Mouse (Mus musculus) adrenal gland, postnatal 14 days (tissue): ENCODE measurements around the gene Pdzk1. TPM values are rescaled to one million over a fixed set of nuclear protein-coding genes. Genes with fewer than 3 reads are reported as not detected.

Experiments
- DNase-seq: peaks from one replicate; pipeline ENCODE4 v3.0.0; 2021; ENCODE audit warnings: mixed read lengths
- long read RNA-seq, 2 experiments: library from polyadenylated mRNA; stranded (forward); transcript quantifications; one replicate each; pipeline ENCODE4 v2.0.0; 2021
- total RNA-seq: library from RNA; stranded (reverse); gene quantifications from 2 replicates; pipeline ENCODE4 v1.2.3, GENCODE M21; 2021

The Pdzk1 gene
- total RNA-seq: 0.26 and 4.2 TPM in 2 replicates
- long read RNA-seq, experiment 1: 0 reads
- long read RNA-seq, experiment 2, transcript Pdzk1-201 (9 exons, 2,406 nt): major isoform, 9 of 13 reads
- long read RNA-seq, experiment 2, partial matches to known transcripts: 1 of 13 reads
- long read RNA-seq, experiment 2, other reads (novel, unspliced or antisense): 3 of 13 reads

GRCm38 (mm10) chr3:96828984-96829383 lies at the start of gene Pdzk1, which contains the start of gene Cd160:
Gene Pdzk1 (plus strand): TSS chr3:96829284.
Gene Cd160 (minus strand): TSS chr3:96829351.
- no peak for DNase-seq

DNA sequence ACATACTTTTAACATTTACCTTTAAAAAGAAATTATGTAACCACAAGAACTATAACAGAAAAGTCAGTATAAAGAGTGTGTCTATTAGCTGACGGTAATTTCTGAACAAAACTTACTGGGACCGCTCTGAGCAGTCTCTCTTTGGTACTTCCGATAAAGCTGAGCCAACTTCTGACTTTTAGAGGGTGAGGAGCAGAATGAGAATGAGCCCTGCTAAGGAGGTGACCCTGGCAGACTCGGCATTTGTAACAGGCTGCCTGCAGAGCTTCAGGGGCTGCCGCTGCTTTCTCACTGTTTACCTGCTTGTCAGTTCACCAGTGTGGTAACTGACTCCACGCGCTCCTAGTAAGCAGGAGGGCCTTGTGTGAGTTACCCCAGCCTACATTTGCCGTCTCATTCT lies 46.8 kb upstream of the Pdzk1 start:
- DNase-seq: no peak

GRCm38 (mm10) chr3:96787784-96788183 lies 41.3 kb upstream of the Pdzk1 start:
- DNase-seq: no peak

DNA sequence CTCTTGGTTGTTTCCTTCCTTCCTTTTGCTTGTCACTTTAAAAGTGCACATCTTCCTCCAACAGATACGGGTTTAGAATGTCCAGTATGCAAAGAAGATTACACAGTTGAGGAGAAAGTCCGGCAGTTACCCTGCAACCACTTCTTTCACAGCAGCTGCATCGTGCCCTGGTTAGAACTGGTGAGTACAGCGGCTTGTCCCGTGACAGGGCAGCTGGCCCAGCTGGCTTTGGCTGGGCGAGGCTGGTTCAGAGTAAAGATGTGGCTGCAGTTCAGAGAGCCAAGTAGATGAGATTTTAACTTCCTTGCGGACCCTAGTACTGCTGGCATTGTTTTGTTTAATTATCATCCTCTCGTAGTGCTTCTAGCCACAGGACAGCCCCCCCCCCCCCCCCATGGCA lies 40.6 kb upstream of the Pdzk1 start:
- no peak for DNase-seq

GRCm38 (mm10) chr3:96800254-96800653 lies 28.8 kb upstream of the Pdzk1 start:
- no peak for DNase-seq

DNA sequence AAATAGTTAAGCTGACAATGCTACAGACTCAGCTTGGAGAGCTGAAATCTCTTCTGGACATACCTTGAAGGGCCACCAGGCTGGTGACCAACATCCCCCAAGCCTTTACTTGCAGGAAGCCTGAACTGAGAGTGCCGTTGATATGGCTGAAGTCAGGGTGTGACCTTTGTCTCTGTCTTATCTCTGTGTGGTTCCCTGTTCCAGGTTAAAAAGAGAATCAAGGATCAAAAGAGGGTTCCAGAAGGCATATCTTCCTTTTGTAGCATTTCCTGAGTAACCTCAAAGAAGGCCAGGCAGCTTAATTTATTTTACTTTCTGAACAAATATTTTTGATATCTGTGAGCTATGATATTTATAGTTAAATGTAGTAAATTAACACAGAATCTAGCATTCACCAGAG lies 26.9 kb upstream of the Pdzk1 start:
- no peak for DNase-seq

DNA sequence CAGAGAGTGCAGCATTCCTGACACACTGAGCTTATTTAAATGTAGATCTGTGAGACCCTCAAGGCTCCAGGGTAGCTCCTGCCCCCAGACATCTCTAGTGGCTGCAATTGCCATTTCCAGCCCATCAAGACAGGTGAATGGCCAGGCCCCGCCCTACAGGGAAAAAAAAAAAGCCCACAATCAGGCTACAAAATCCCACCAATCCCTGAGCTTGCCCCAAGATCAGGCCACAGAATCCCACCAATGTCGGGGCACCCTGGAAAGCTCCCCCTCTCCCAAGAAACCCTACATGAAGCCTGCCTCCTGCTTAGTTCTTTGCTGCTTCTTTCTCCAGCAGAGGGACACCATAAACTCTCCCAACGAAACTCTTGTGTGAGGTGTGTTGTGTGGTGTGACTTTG lies 20.9 kb upstream of the Pdzk1 start:
- DNase-seq: no peak

GRCm38 (mm10) chr3:96808651-96809050 lies 20.4 kb upstream of the Pdzk1 start:
- no peak for DNase-seq

- DNase-seq: no peak
Observed at GRCm38 (mm10) chr3:96811232-96811631, 17.9 kb upstream of the Pdzk1 start.

GRCm38 (mm10) chr3:96812395-96813091 lies 16.5 kb upstream of the Pdzk1 start:
- peak; percentile 91 for DNase-seq

DNA sequence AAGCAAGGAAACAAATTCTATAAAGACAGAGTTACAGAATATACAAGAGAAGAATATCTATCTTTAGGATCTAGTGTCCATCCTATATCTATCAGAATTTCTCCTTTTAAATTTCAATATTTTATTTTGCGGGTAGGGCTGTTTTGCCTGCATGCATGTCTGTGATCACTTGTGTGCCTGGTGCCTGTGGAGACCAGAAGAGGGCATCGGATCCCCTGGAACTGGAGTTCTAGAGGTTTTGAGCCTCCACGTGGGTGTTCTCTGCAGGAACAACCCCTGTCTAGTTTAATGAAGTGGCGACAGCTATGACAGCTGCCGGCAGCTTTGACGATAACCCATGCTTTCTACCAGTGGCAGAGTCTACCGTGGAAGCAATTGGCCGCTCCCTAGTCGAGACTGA lies 16.0 kb upstream of the Pdzk1 start:
- DNase-seq: peak; percentile 71

GRCm38 (mm10) chr3:96813591-96814244 lies 15.4 kb upstream of the Pdzk1 start:
- no peak for DNase-seq

GRCm38 (mm10) chr3:96814342-96814741 lies 14.7 kb upstream of the Pdzk1 start:
- DNase-seq: no peak

GRCm38 (mm10) chr3:96820116-96820915 lies 8.8 kb upstream of the Pdzk1 start:
- DNase-seq: peak; percentile 50

DNA sequence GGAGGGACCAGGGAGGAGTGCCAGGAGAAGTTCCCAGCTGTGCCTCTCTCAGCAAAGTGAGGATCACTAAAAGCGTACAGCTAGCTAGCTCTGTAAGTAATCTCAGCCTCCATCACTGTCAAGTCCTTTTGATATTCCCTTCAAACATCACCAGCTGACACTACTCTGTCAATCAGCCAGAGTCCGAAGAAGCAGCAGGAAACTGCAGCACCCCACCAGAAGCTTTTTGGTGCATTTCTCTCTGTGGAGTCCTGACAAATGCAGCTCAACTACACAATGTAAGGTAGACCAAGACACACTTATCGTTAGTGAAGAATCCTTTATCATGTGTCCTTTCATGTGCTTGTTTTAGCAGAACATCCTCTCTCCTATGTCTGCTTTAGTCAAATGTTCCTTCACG lies 7.5 kb upstream of the Pdzk1 start:
- DNase-seq: no peak

DNA sequence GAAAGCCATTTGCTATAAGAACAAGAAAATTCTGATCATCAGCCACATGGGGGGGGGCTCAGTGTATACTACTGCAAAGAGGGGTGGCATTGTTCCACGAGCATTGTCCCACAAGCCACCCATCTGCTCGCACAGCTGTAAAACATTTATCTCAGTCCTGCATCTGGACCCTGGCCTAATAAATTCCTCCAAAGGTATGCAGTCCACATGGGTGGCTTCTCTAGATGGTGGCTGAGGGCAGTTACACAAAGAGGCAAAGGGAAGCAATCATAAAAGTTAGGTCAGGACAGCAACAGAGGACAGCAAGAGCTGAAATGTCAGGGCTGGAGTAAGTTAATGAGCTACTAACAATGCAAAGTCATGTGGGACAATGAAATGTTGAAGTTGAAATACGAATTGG lies 5.4 kb upstream of the Pdzk1 start:
- no peak for DNase-seq

DNA sequence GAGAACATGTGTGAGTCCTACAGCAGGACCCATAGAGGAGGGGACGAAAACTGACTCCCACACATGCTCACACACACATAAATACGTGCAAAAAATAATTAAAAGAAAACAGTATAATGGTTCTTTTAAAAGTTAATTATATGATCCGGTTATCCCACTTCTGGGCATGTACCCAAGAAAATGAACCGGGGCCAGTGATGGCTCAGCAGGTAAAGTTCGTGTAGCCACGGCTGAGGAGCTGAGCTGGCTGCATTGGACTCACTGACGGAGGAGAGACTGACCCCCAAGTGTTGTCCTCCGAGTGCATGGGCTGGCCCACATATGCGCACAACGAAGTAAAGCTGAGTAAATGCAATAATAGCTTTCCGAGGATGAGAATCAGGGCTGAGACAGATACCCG lies 4.5 kb upstream of the Pdzk1 start:
- DNase-seq: no peak

DNA sequence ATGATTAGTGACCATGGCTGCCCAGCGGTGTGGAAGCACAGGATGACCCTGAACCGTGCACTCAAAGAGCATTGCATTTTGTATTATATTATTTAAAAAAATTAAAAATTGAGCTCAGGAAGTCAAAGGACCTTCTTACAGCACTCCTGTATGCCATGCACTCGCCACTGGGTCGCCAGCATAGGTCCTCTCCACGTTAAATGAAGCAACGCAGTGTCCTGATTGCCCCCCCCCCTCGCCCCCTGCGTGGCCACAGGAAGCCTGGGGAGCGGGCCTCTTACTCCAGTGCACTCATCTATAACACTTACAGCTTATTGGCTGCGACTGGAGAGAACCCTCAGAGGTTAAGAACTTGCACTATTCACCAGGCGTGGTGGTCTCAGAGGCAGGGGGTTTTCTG lies 3.8 kb upstream of the Pdzk1 start:
- DNase-seq: no peak

- no peak for DNase-seq
Observed at GRCm38 (mm10) chr3:96828308-96828864, 698 bp upstream of the Pdzk1 start.

DNA sequence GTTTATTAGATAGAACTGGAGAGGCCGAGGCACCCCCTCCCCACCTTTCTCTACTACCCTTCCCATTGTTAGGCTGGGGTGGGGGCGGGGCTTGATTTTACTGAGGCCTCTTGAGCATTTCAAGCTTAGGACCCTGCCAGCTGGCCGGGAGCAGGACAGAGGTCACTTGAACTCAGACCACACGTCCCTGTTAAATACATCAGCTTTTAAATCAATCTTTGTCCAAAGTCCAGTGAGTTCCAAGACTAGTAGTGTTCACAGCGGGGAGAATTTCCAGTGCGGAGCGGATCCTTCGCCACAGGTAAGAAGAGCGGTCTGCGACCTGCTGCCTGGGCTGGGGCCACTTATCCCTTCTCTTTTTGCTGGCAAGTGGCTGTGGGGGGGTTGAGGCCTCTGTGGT lies 772 bp downstream of the Pdzk1 start:
- DNase-seq: no peak

DNA sequence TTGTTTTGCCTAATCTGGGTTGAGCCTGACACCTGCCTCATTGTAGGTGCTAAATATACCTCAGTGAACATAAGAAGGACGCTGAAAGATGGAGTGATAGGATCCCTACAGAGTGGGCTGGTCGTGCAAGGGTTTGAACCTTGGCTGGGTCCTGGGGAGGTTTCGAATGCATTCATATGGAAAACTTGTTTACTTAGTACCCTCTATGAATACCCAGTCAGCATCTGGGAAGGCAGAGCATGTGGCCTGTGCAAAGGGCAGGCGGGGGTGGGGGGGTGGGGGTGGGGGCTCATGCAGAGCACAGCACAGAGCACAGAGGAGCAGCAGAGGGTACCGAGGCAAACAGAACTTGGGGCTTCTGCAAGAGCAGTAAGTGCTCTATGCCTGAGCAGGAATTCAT lies 3.8 kb downstream of the Pdzk1 start:
- DNase-seq: no peak

- DNase-seq: no peak
Observed at GRCm38 (mm10) chr3:96834587-96835348, 5.7 kb downstream of the Pdzk1 start.
